Mouse (Mus musculus) stomach, embryonic 15.5 days (tissue): ENCODE measurements around the gene H2-K1. TPM values are rescaled to one million over a fixed set of nuclear protein-coding genes. Genes with fewer than 3 reads are reported as not detected.
A peak's percentile ranks its signal among the peaks of the same experiment; 100 is the strongest.
"Not testable (repeated sequence)": the region's sequence is repeated elsewhere in the genome, so short reads cannot be mapped to it uniquely, and the experiment has no call there.

ENCODE experiments used
- ATAC-seq: fragments of 200-750 bp; cut with Nextera tagmentation; 2 replicates; pipeline ENCODE4 v1.8.0; 2017; ENCODE audit warnings: low read depth, moderate number of reproducible peaks, moderate TSS enrichment; ENCODE audit not compliant: insufficient read depth, low FRiP score
- H3K27ac ChIP-seq: fragments of 300-500 bp; sonication (generic); 2 replicates; pipeline ENCODE4 v1.5.1; 2015; ENCODE audit warnings: mild to moderate bottlenecking, inconsistent platforms
- H3K27me3 ChIP-seq: fragments of 300-500 bp; sonication (generic); replicated peaks from 2 replicates; pipeline ENCODE4 v1.6.1; 2015; ENCODE audit warnings: inconsistent platforms
- H3K36me3 ChIP-seq: fragments of 300-500 bp; sonication (generic); 2 replicates; pipeline ENCODE4 v1.6.1; 2015; ENCODE audit warnings: inconsistent platforms
- H3K4me1 ChIP-seq: fragments of 300-500 bp; sonication (generic); 2 replicates; pipeline ENCODE4 v1.6.1; 2015; ENCODE audit warnings: inconsistent platforms
- H3K4me2 ChIP-seq: fragments of 300-500 bp; sonication (generic); 2 replicates; pipeline ENCODE4 v1.6.1; 2015; ENCODE audit warnings: mild to moderate bottlenecking, inconsistent platforms
- H3K4me3 ChIP-seq: fragments of 300-500 bp; sonication (generic); replicated peaks from 2 replicates; pipeline ENCODE4 v1.5.1; 2015; ENCODE audit warnings: inconsistent platforms
- H3K9ac ChIP-seq: fragments of 300-500 bp; sonication (generic); 2 replicates; pipeline ENCODE4 v1.6.1; 2015; ENCODE audit warnings: inconsistent platforms
- H3K9me3 ChIP-seq: fragments of 300-500 bp; sonication (generic); 2 replicates; pipeline ENCODE4 v1.6.1; 2016; ENCODE audit warnings: inconsistent platforms
- WGBS: fragments of 180-500 bp; shearing (Covaris S2); methylation state at CpG from one replicate; pipeline ENCODE4 v1.1.7; 2015; 5-methylcytosine and 5-hydroxymethylcytosine counted together
- polyA plus RNA-seq: library from polyadenylated mRNA; unstranded; fragments of >200 nt; fragmentation: Nextera tagmentation; extraction: Ambion mirVana; gene quantifications from 2 replicates; pipeline ENCODE4 v1.2.1, GENCODE M21; 2015

Gene H2-K1
- polyA plus RNA-seq, 1 experiment from 2014 or later = 124 TPM

DNA sequence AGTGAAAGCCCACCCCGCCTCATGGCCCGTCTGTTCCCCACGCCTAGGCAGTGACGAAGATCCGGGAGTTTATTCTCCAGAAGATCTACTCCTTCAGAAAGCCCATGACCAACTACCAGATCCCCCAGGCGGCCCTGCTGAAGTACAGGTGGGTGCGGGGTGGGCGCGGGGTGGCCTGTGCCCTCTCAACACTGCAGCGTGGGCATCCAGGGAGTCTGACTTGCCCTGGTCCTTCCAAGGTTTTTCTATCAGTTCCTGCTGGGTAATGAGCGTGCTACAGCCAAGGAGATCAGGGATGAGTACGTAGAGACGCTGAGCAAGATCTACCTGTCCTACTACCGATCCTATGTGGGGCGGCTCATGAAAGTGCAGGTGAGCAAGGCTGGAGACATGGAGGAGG, 40.2 kb downstream of the H2-K1 start:
- no peak overlapping the region for H3K9ac ChIP-seq
- peaks cover 29% of the 10 kb centered on the region for H3K36me3 ChIP-seq
- whole genome bisulfite sequencing = 88% methylated on average over 15 of the region's 15 CpGs

GRCm38 (mm10) chr17:33959135-33959534, 41.0 kb downstream of the H2-K1 start:
- peaks cover 8% of the 10 kb centered on the region for H3K4me1 ChIP-seq
- no peak overlapping the region for H3K27ac ChIP-seq
- WGBS = 95% methylated on average over 13 of the region's 13 CpGs
- H3K4me3 ChIP-seq = no peak overlapping the region
- no peaks in the 10 kb centered on the region for H3K9me3 ChIP-seq
- H3K36me3 ChIP-seq = peaks cover 29% of the 10 kb centered on the region
- no peak overlapping the region for H3K4me2 ChIP-seq
- ATAC-seq = no peak
- no peaks in the 10 kb centered on the region for H3K27me3 ChIP-seq
- no peak overlapping the region for H3K9ac ChIP-seq

More for the DNA sequence above, 40.2 kb downstream of the H2-K1 start:
- Histone ChIP-seq H3K9me3 (no peaks in the 10 kb centered on the region), H3K4me1 (peaks cover 4% of the 10 kb centered on the region; the same call in 1 of the 2 replicates), H3K27me3 (no peaks in the 10 kb centered on the region), H3K27ac (no peak overlapping the region), H3K4me3 (no peak overlapping the region), H3K4me2 (no peak overlapping the region)
- ATAC-seq = no peak

DNA sequence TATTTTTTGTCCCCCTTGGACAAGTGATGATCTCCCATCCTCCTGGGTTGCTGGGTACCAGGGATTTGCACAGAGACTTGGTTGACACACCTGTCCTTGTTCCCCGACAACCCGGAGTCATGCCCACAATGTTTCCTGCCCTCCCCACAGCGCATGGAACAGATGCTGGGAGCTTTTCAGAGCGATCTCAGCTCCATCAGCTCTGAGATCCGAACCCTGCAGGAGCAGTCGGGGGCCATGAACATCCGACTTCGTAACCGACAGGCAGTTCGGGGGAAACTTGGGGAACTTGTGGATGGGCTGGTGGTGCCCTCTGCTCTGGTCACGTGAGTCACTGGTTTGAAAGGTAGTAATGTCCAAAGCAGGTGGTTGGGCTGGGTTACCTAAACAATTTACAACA, 41.7 kb downstream of the H2-K1 start:
- H3K4me1 ChIP-seq = peaks cover 15% of the 10 kb centered on the region
- no peak for ATAC-seq
- H3K27ac ChIP-seq = no peak overlapping the region
- H3K4me2 ChIP-seq = no peak overlapping the region
- H3K27me3 ChIP-seq = no peaks in the 10 kb centered on the region
- no peak overlapping the region for H3K4me3 ChIP-seq
- H3K36me3 ChIP-seq = peaks cover 24% of the 10 kb centered on the region
- H3K9me3 ChIP-seq = no peaks in the 10 kb centered on the region
- no peak overlapping the region for H3K9ac ChIP-seq
- WGBS = 92% methylated on average over 11 of the region's 11 CpGs

DNA sequence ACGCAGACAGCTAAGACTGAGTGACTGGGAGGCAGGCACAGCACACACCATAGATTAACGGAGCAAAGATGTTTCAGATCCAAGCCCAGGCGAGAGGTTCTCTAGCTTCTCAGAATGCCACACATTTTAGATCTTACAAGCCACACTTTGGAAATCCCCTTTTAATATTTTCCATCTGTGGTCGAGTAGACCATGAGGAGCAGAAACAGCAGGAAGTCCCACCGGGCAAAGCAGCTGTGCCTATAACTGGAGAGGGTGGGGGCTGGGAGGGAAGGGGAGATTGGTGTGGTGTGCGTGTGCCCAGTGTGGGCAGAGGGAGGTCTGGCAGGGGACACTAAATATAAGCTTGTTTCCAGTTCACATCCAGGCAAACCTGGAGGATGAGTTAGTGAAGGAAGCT, 42.7 kb downstream of the H2-K1 start:
- no peak overlapping the region for H3K4me2 ChIP-seq
- WGBS = 81% methylated on average over 6 of the region's 6 CpGs
- peaks cover 24% of the 10 kb centered on the region for H3K36me3 ChIP-seq
- ATAC-seq = no peak
- no peaks in the 10 kb centered on the region for H3K9me3 ChIP-seq
- no peak overlapping the region for H3K27ac ChIP-seq
- no peaks in the 10 kb centered on the region for H3K27me3 ChIP-seq
- peaks cover 25% of the 10 kb centered on the region for H3K4me1 ChIP-seq
- H3K9ac ChIP-seq = no peak overlapping the region
- H3K4me3 ChIP-seq = no peak overlapping the region

- no peaks in the 10 kb centered on the region for H3K27me3 ChIP-seq
- peak overlapping the region; percentile 90 for H3K27ac ChIP-seq
- H3K4me3 ChIP-seq = peak overlapping the region; percentile 94
- WGBS = 5% methylated on average over 10 of the region's 10 CpGs
- no peak for ATAC-seq
- H3K4me2 ChIP-seq = peak overlapping the region; percentile 75
- H3K9me3 ChIP-seq = no peaks in the 10 kb centered on the region
- peaks cover 25% of the 10 kb centered on the region for H3K36me3 ChIP-seq
- H3K9ac ChIP-seq = peak overlapping the region; percentile 76
- peaks cover 34% of the 10 kb centered on the region for H3K4me1 ChIP-seq
Observed at GRCm38 (mm10) chr17:33956336-33956735, 43.8 kb downstream of the H2-K1 start.

DNA sequence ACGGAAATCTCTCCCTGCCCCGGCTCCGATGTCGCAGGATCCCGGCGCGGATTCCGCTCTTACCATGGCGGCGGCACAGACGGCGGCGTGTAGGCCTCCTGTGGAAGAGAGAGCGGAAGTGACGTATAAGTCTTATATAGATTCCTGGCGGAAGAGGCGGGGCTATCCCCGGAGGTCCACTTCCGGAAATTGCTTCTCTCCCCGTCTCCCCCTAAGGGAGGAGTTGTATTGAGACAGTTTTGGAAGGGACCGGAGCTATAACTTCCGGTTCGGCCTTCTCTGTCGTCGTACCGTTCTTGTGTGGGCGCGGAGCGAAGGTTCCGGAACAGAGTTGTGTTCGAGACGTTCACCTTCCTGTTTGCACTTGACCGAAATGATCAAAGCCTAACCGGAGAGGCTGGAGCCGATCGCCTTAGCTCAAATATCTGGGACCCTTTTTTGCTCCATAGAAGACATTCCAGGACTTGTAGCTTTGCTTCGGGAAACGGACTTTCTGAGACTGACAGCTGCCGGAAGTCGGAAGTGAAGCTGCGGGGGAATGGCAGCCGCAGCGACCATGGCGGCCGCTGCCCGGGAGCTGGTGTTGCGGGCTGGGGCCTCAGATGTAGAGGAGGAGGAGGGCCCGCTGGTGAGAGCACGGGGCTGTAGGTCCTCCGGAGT, 44.5 kb downstream of the H2-K1 start, which contains the start of the genes Vps52 and Rps18:
Gene Vps52 (plus strand): TSS at position 258 of the 660 bp plus-strand sequence.
Gene Rps18 (minus strand): TSS at position 447 of the 660 bp plus-strand sequence.
- H3K9ac ChIP-seq = peak within 1 kb of the TSS; percentile 100
- no peaks in the 10 kb centered on the region for H3K27me3 ChIP-seq
- H3K4me2 ChIP-seq = peak within 1 kb of the TSS; percentile 75
- peak; percentile 86 for ATAC-seq
- no peaks in the 10 kb centered on the region for H3K9me3 ChIP-seq
- peaks cover 25% of the 10 kb centered on the region for H3K36me3 ChIP-seq
- H3K27ac ChIP-seq = peak within 1 kb of the TSS; percentile 93
- peaks cover 40% of the 10 kb centered on the region for H3K4me1 ChIP-seq
- peak within 1 kb of the TSS; percentile 94 for H3K4me3 ChIP-seq
- under 1% methylated on average over 50 of the region's 50 CpGs for WGBS

DNA sequence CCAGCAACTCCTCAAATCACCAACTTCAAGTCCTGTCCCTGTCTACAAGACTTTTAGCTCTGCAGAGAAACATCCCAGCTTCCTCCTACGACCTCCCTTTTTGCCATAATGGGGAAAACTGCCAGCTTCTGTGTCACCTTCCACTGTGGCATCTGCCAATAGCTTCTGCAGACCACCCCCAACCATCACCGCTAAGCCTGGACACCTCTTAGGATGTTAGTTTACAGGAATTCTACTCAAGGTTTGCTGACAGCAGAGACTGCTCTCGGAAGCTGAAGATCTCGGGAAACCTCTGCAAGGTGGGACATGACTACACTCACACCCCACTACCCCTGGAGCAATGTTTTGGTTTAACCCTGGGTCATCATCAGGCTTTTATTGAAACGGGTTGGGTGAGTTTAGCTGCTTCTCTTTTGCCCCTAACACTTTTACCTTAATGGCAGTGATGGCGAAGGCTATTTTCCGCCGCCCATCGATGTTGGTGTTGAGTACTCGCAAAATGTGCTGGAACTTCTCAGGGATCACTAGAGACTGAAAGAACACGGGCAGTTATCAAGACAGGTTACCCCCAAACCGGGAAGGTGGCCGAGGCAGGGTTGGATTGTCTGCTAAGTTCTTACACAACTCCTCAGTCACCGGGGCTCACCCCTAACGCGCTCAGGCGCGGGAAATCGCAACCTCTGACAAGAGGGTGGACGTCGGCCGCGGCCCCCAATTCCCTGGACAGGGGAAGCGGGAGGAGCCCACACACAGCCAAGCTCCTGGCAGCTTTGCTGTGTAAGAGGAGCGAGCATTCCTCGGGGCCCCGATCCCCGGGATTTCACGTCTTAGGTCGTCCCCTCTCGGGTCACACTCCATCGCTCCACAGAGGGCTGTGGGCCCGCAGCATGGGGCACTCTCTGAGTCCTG, 45.2 kb downstream of the H2-K1 start:
- peaks cover 19% of the 10 kb centered on the region for H3K36me3 ChIP-seq
- H3K9me3 ChIP-seq = no peaks in the 10 kb centered on the region
- peak overlapping the region; percentile 100 for H3K9ac ChIP-seq
- H3K27me3 ChIP-seq = no peaks in the 10 kb centered on the region
- peak; percentile 3; the same call in 1 of the 2 replicates for ATAC-seq
- H3K27ac ChIP-seq = peak overlapping the region; percentile 93
- H3K4me1 ChIP-seq = peaks cover 48% of the 10 kb centered on the region
- peak overlapping the region; percentile 94 for H3K4me3 ChIP-seq
- H3K4me2 ChIP-seq = peak overlapping the region; percentile 75
- WGBS = under 1% methylated on average over 33 of the region's 33 CpGs

GRCm38 (mm10) chr17:33953961-33954565, 46.1 kb downstream of the H2-K1 start:
- Histone ChIP-seq H3K27ac (peak overlapping the region; percentile 93; the same call in 1 of the 2 replicates), H3K4me2 (peak overlapping the region; percentile 75), H3K9me3 (no peaks in the 10 kb centered on the region), H3K36me3 (peaks cover 13% of the 10 kb centered on the region), H3K9ac (peak overlapping the region; percentile 100), H3K27me3 (no peaks in the 10 kb centered on the region), H3K4me3 (peak overlapping the region; percentile 94), H3K4me1 (peaks cover 48% of the 10 kb centered on the region)
- ATAC-seq = no peak
- WGBS = 28% methylated on average over 5 of the region's 5 CpGs

GRCm38 (mm10) chr17:33953310-33953709, 46.8 kb downstream of the H2-K1 start:
- H3K9me3 ChIP-seq = no peaks in the 10 kb centered on the region
- peak overlapping the region; percentile 13; the same call in 1 of the 2 replicates for H3K4me3 ChIP-seq
- no peak overlapping the region for H3K9ac ChIP-seq
- 68% methylated on average over 3 of the region's 3 CpGs for WGBS
- no peak for ATAC-seq
- peak overlapping the region; percentile 75 for H3K4me2 ChIP-seq
- peaks cover 48% of the 10 kb centered on the region for H3K4me1 ChIP-seq
- H3K36me3 ChIP-seq = peaks cover 12% of the 10 kb centered on the region
- H3K27ac ChIP-seq = 0 out of 2 replicates have a peak overlapping the region, but pooled peaks have one; percentile 21
- H3K27me3 ChIP-seq = no peaks in the 10 kb centered on the region

DNA sequence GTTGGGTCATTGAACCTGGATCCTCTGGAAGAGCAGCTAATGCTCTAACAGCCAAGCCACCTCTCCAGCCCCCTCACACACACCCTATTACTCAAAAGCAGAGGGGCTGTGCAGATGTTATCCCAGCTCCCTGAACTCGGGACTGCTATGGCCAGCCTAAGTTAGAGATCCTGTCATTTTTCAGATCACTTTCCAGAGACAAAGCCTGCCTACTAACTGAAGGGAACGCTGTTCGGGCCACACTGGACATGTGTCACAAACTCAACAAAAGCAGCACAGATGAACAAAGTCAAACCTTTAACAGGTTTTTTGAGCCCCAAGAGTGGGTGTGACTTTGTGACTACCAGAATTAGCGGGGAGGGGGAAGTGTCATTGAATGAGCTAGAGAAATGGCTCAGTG, 47.3 kb downstream of the H2-K1 start:
- ATAC-seq = no peak
- 75% methylated on average over 4 of the region's 4 CpGs for WGBS
- 0 out of 2 replicates have a peak overlapping the region, but pooled peaks have one; percentile 21 for H3K27ac ChIP-seq

GRCm38 (mm10) chr17:33952015-33952414, 48.1 kb downstream of the H2-K1 start:
- not testable (repeated sequence) for ATAC-seq, H3K27me3 ChIP-seq, H3K9me3 ChIP-seq, H3K9ac ChIP-seq
- H3K36me3 ChIP-seq = peaks cover 12% of the 10 kb centered on the region
- peak overlapping the region; percentile 88 for H3K4me2 ChIP-seq
- H3K27ac ChIP-seq = peak overlapping the region; percentile 94
- WGBS = 74% methylated on average over 13 of the region's 13 CpGs
- peak overlapping the region; percentile 48 for H3K4me3 ChIP-seq
- H3K4me1 ChIP-seq = peaks cover 48% of the 10 kb centered on the region

More for the DNA sequence above, 47.3 kb downstream of the H2-K1 start:
- H3K9ac ChIP-seq = no peak overlapping the region
- H3K4me2 ChIP-seq = peak overlapping the region; percentile 75
- peaks cover 12% of the 10 kb centered on the region for H3K36me3 ChIP-seq
- peaks cover 48% of the 10 kb centered on the region for H3K4me1 ChIP-seq
- H3K4me3 ChIP-seq = peak overlapping the region; percentile 13; the same call in 1 of the 2 replicates
- H3K27me3 ChIP-seq = no peaks in the 10 kb centered on the region
- no peaks in the 10 kb centered on the region for H3K9me3 ChIP-seq
